Mouse (Mus musculus) olfactory bulb, adult 2 months (tissue): ENCODE measurements around the gene Armc9.

Experiments
- CTCF ChIP-seq: fragments of 200-500 bp; IDR thresholded peaks from 2 replicates; pipeline ENCODE4 v1.5.1; 2012; ENCODE audit warnings: low read depth, mild to moderate bottlenecking, low read length, moderate library complexity; ENCODE audit not compliant: insufficient read depth
- POLR2A ChIP-seq: fragments of 200-500 bp; IDR thresholded peaks from 2 replicates; pipeline ENCODE4 v1.6.1; 2012; ENCODE audit warnings: mild to moderate bottlenecking, low read depth, low read length, moderate library complexity; ENCODE audit not compliant: insufficient read depth

DNA sequence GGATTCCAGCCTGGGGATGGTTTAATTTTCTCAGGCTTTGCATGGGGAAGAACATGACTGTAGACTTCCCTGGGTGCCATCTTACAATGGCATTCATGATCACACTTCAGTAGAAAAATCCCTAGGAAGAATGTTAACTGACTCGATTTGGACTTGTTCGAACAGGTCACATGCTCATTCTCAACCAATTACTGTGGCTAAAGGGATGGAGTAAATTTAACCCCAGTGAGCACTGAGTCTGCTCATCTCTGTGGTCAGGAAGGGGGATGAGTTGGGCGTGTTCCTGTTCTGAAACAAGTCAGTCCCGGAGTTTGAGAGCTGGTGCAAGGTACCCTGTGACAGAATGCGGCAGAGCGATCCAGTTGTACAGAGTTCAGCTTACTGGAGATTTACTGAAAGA is 3.7 kb upstream of the Armc9 start:
- TF ChIP-seq CTCF (no peak), POLR2A (no peak)
